Mouse (Mus musculus): ENCODE data around the gene Gm5426.

DNA sequence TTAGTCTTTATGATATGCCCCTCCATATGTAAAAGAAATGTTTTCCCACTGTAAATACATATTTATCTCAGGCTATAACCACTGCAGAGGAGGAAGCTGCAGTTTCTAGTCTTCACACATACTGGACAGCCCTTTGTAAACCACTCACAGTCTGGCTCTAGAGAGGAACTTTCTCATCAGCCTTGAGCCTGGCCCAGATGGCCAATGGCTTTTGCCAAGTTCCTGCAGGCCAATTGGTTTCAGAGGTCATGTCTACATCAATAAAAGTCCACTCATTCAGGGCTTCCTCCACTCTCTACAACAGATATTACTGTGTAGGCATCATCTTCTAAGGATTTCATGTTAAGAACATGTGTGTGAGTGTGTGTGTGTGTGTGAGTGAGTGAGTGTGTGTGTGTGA is 35.1 kb downstream of the Gm5426 start:
- no peak for TF ChIP-seq CTCF (IDR thresholded peaks at IDR 0.05; ENCODE audit: control insufficient read depth, insufficient read depth, insufficient read length)
- TF ChIP-seq USF1 (IDR thresholded peaks at IDR 0.05; ENCODE audit: low read depth) = no peak
- no peak for TF ChIP-seq MYOG (IDR thresholded peaks at IDR 0.05; ENCODE audit: control insufficient read depth, extremely low read depth, insufficient read length)

All from C2C12 (cell line).